Mouse (Mus musculus) frontal cortex, postnatal 14 days (tissue): ENCODE measurements around the gene Gfra1.

Experiments
- DNase-seq, 2 experiments: peaks; one replicate each; pipeline ENCODE4 v3.0.0; 2022; ENCODE audit warnings: low spot score in 2 of 2

Gfra1 gene

GRCm38 (mm10) chr19:58328014-58328413 is 127.7 kb downstream of the Gfra1 start:
- no peak for DNase-seq

GRCm38 (mm10) chr19:58316474-58316873 is 139.2 kb downstream of the Gfra1 start:
- DNase-seq, result peak in 1 of 2 experiments; percentile 16

GRCm38 (mm10) chr19:58315681-58316080 is 140.0 kb downstream of the Gfra1 start:
- no peak for DNase-seq

GRCm38 (mm10) chr19:58314631-58315030 is 141.1 kb downstream of the Gfra1 start:
- no peak for DNase-seq

GRCm38 (mm10) chr19:58313785-58314184 is 141.9 kb downstream of the Gfra1 start:
- DNase-seq, result no peak

GRCm38 (mm10) chr19:58312492-58312891 is 143.2 kb downstream of the Gfra1 start:
- no peak for DNase-seq

- DNase-seq, result no peak
Measured at GRCm38 (mm10) chr19:58310334-58311315, 145.1 kb downstream of the Gfra1 start.

GRCm38 (mm10) chr19:58309620-58310275 is 146.0 kb downstream of the Gfra1 start:
- no peak for DNase-seq

GRCm38 (mm10) chr19:58301105-58301504 is 154.6 kb downstream of the Gfra1 start:
- no peak for DNase-seq

GRCm38 (mm10) chr19:58297926-58298325 is 157.8 kb downstream of the Gfra1 start:
- no peak for DNase-seq

GRCm38 (mm10) chr19:58296842-58297190 is 158.9 kb downstream of the Gfra1 start:
- no peak for DNase-seq

GRCm38 (mm10) chr19:58295986-58296841 is 159.5 kb downstream of the Gfra1 start:
- DNase-seq, result peak in 1 of 2 experiments; percentile 19

- DNase-seq, result no peak
Measured at GRCm38 (mm10) chr19:58288145-58288544, 167.6 kb downstream of the Gfra1 start.

- no peak for DNase-seq
Measured at GRCm38 (mm10) chr19:58275281-58275680, 180.4 kb downstream of the Gfra1 start.

GRCm38 (mm10) chr19:58271815-58272214 is 183.9 kb downstream of the Gfra1 start:
- no peak for DNase-seq

GRCm38 (mm10) chr19:58270778-58271177 is 184.9 kb downstream of the Gfra1 start:
- DNase-seq, result no peak

- DNase-seq, result no peak
Measured at GRCm38 (mm10) chr19:58268476-58268875, 187.2 kb downstream of the Gfra1 start.

GRCm38 (mm10) chr19:58266600-58266999 is 189.1 kb downstream of the Gfra1 start:
- DNase-seq, result no peak

GRCm38 (mm10) chr19:58260934-58261333 is 194.8 kb downstream of the Gfra1 start:
- DNase-seq, result no peak

GRCm38 (mm10) chr19:58259250-58259649 is 196.5 kb downstream of the Gfra1 start:
- no peak for DNase-seq

GRCm38 (mm10) chr19:58256485-58256884 is 199.2 kb downstream of the Gfra1 start:
- no peak for DNase-seq

GRCm38 (mm10) chr19:58255394-58255793 is 200.3 kb downstream of the Gfra1 start:
- no peak for DNase-seq
